Mouse (Mus musculus): ENCODE results near the gene Gng10.
A peak's percentile ranks its signal among the peaks of the same experiment; 100 is the strongest.

Gng10 gene

DNA sequence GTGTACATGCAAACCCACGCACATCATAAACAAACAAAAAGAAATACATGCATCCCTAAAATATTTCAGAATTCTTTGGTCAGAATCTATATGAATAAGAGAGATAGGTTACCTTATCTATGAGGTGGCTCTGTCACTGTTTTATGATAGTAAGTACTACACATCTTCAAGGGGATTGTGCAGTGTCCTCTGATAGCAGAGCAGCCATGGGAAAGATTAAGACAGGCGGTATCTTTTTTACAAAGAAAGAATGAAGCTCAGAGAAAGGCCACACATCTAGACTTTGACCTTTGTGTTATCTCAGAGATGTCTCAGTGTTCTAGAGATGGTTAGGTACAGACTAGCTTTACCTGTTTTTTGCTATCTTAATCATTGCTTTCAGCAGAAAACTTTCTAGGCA lies 18.0 kb upstream of the Gng10 start:
- no peak for DNase-seq

GRCm38 (mm10) chr4:59034325-59034917 lies 467 bp upstream of the Gng10 start:
- no peak for DNase-seq

- DNase-seq: no peak
Observed at GRCm38 (mm10) chr4:59035786-59036350, 980 bp downstream of the Gng10 start.

DNA sequence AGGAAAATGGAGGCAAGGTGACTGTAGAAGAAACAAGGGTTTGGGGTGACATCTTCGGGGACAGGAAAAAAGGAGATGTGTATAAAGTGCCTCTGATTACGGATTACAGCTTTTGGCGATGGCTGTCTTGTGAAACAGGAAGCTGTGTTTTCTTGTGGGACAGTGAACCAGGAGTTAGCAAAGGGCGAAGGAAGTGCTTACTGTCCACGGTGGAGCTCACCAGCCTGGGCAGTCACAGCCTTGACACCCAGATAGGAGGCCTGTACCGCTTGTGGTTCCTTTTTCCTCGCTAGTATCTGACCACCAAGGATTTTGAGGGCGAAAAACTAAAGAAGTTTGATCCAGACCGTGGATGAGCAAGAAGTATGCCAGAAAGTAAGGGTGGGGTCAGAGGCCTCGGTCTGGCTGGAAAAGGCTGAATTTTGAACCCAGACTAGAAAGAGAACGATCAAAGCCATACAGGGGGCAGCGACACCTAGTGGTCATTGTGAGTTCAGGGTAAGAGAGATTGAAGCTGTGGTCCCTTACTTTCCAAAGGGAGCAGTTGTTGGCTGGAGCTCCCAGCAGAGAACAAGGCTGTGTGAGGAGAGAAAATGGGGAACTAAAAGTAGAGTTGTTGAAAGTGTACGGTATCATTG lies 1.7 kb downstream of the Gng10 start:
- peak; percentile 52 to 68 for DNase-seq

GRCm38 (mm10) chr4:59037525-59037924 lies 2.6 kb downstream of the Gng10 start:
- no peak for DNase-seq

DNA sequence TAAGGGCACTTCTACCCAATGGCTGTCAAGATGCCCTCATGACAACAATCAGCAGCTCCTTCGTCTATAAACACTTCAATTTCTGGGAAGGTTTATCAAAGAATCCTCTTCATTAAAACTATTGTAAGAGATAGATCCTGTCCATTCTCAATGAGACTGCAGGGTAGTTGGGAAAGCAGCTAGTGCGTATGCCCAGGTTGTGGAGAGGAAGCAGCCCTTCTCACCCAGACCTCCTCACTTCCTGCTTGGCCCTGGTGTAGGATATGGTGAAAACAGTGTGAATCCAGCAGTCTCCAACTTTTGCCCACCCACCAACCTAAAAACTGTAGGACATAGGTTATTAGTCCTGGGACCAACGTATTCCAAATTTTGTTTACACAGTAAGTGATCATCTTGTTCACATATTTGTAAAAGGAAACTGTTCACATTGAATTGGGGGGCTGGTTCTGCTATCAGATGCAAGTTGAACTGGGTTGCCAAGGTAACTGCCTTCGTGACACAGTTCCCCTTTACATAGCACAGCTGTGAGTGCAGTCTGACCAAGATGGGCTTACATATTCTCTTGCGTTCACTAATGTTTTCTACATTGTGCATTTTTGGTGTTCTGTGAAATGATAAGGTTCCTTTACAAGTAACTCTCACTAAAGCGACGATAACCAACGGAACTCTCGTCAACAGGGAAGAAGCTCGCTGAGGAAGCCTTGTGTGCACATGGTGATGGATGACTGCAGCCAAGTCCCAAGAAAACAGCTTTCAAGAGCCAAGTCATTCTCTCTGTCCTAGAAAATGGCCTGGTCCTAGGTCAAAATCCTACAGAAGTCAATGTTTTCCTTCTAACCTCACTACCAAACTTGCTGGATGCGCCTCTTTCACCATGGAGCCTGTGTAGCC lies 5.8 kb downstream of the Gng10 start:
- DNase-seq: no peak

GRCm38 (mm10) chr4:59043074-59043473 lies 8.2 kb downstream of the Gng10 start:
- no peak for DNase-seq

- DNase-seq: no peak
Observed at GRCm38 (mm10) chr4:59043891-59044290, 9.0 kb downstream of the Gng10 start.

DNA sequence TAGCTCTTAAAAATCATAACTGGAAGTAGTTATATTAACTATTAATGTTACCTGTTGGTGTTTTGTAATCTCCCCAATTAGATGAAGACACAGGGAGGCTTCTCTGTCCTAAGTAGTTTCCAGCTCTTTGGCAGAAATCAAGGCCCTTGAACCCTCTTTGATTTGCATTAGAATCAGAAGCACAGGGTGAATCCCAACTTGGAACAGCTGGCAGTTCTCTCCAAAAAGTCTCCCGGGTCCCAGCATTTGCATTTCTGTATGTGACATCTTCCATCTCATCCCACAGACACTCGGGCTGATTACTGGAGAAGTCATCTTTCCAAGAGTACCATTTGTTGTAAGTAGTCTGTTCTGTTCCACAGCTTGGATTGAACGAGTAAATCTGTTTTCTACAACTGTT lies 12.3 kb downstream of the Gng10 start:
- DNase-seq: no peak

DNA sequence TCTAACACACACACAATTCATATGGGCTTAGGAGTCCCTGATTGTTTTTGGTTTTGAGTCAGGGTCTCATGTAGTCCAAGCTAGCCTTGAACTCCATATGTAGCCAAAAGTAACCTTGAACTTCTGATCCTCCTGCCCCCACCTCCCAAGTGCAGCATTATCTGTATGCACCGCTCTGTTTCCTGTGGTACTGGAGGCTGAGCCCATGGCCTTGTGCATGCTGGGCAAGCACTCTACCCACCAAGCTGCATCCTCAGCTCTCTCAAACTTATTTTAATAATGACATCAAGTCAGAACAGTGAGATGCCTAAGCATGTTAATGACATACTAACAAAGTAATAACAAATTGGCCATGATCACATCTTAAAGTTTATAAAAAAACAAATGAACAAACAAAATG lies 16.2 kb downstream of the Gng10 start:
- DNase-seq: no peak

GRCm38 (mm10) chr4:59057929-59058328 lies 23.0 kb downstream of the Gng10 start:
- no peak for DNase-seq

DNA sequence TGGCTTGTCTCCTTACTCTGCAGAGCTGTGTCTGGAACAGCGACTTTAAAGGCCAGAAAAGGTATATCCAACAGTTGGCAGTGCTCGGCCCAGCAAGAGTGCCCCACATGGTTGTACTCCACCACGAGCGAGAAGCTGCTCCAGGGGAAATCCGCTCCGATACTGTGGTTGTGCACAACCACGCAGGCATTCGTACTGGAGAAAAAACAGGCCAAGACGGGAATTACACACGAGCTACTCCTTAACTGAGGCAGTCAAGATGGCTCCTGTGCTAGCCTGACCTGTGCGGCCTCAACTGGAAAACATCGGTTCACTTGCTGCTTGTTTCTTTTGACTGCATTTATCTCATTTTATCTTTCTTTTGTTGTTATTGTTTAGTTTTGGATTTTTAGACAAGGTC lies 27.6 kb downstream of the Gng10 start:
- DNase-seq: no peak

- no peak for DNase-seq
Observed at GRCm38 (mm10) chr4:59069276-59069675, 34.4 kb downstream of the Gng10 start.

GRCm38 (mm10) chr4:59083430-59083829 lies 48.5 kb downstream of the Gng10 start:
- DNase-seq: no peak

- no peak for DNase-seq
Observed at GRCm38 (mm10) chr4:59089391-59089790, 54.5 kb downstream of the Gng10 start.
